Mouse (Mus musculus): ENCODE results near the gene Slc6a1. TPM values are rescaled to one million over a fixed set of nuclear protein-coding genes. Genes with fewer than 3 reads are reported as not detected.

Slc6a1 gene
- polyA plus RNA-seq, 1 experiment from 2014 or later: not detected

DNA sequence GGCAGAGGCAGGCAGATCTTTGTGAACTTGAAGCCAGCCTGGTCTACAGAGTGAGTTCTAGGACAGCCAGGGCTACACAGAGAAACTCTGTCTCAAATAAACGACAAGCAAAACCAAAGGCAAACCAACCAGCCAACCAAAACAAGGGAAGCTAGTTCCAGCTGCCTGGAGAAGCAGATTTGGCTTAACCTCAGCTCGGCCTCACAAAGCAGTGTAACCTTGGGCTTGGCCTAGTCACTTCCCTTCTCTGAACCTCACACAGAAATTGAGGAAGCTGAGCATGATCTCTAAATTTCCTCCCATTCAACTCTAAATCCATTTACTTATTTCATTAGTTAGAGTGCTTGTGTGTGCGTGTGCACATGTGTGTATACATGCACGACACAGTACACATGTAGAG, 79.9 kb downstream of the Slc6a1 start:
- no peaks in the 10 kb centered on the region for H3K4me1 ChIP-seq (ENCODE audit: control insufficient read depth, insufficient read depth, low read length)

DNA sequence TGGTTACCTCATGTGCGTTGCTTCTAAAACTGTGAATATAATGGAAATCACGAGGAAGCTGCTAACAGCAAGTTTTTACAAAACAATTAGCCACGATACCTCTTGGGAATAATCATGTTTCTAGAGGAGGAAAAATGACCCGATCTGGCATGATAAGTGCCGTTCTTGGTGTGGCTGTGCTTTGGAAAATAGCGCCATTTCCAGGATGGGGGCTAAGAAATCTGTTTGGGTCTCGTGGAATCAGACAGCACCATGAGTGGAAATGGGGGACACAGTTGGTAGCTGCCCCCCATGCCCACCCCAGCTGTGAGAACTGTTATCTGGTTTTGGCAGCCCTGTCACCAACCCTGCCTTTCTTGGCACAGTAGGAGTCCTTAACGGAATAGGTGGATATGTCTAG, 81.3 kb downstream of the Slc6a1 start:
- no peaks in the 10 kb centered on the region for H3K27me3 ChIP-seq (ENCODE audit: control insufficient read depth, insufficient read depth, low read length)
- H3K9ac ChIP-seq (ENCODE audit: low read length): no peak overlapping the region
- H3K9me3 ChIP-seq (replicated peaks; ENCODE audit: control insufficient read depth, low read length): no peaks in the 10 kb centered on the region
- no peak overlapping the region for H3K4me3 ChIP-seq (replicated peaks; ENCODE audit: low read length)
- WGBS: 82% methylated on average over 8 of the region's 8 CpGs
- no peak overlapping the region for H3K27ac ChIP-seq (ENCODE audit: low read length)
- H3K36me3 ChIP-seq (ENCODE audit: control insufficient read depth, insufficient read depth, low read length): no peaks in the 10 kb centered on the region
- no peak for ATAC-seq (ENCODE audit: insufficient read depth, low FRiP score)
- no peak overlapping the region for H3K4me2 ChIP-seq (ENCODE audit: low read depth, low read length)
- H3K4me1 ChIP-seq (ENCODE audit: control insufficient read depth, insufficient read depth, low read length): no peaks in the 10 kb centered on the region

More for the DNA sequence above, 79.9 kb downstream of the Slc6a1 start:
- H3K27me3 ChIP-seq (ENCODE audit: control insufficient read depth, insufficient read depth, low read length): no peaks in the 10 kb centered on the region
- H3K27ac ChIP-seq (ENCODE audit: low read length): no peak overlapping the region
- no peak for ATAC-seq (ENCODE audit: insufficient read depth, low FRiP score)
- WGBS: 69% methylated on average over 4 of the region's 4 CpGs
- H3K9me3 ChIP-seq (replicated peaks; ENCODE audit: control insufficient read depth, low read length): no peaks in the 10 kb centered on the region
- H3K4me2 ChIP-seq (ENCODE audit: low read depth, low read length): no peak overlapping the region
- no peak overlapping the region for H3K4me3 ChIP-seq (replicated peaks; ENCODE audit: low read length)
- H3K36me3 ChIP-seq (ENCODE audit: control insufficient read depth, insufficient read depth, low read length): no peaks in the 10 kb centered on the region
- H3K9ac ChIP-seq (ENCODE audit: low read length): no peak overlapping the region

DNA sequence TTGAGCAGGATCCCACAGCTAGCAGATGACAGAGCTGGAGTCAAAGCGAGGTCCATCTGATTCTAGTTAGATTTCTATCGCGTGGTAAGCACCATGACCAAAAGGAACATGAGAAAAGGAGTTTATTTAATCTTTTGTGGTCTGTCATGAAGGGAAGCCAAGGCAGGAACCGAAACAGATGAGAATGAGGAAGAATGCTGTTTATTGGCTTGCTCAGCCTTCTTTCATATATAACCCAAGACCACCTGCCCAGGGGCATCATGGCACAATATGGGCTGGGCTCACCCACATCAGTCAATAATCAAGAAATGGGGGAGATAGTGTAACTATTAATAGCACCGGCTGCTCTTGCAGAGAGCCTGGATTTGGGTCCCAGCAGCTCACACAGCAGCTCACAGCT, 82.3 kb downstream of the Slc6a1 start:
- no peaks in the 10 kb centered on the region for H3K36me3 ChIP-seq (ENCODE audit: control insufficient read depth, insufficient read depth, low read length)
- no peaks in the 10 kb centered on the region for H3K9me3 ChIP-seq (replicated peaks; ENCODE audit: control insufficient read depth, low read length)
- no peak for ATAC-seq (ENCODE audit: insufficient read depth, low FRiP score)
- no peak overlapping the region for H3K4me3 ChIP-seq (replicated peaks; ENCODE audit: low read length)
- no peak overlapping the region for H3K4me2 ChIP-seq (ENCODE audit: low read depth, low read length)
- no peak overlapping the region for H3K27ac ChIP-seq (ENCODE audit: low read length)
- no peaks in the 10 kb centered on the region for H3K27me3 ChIP-seq (ENCODE audit: control insufficient read depth, insufficient read depth, low read length)
- 68% methylated on average over 5 of the region's 5 CpGs for WGBS
- no peaks in the 10 kb centered on the region for H3K4me1 ChIP-seq (ENCODE audit: control insufficient read depth, insufficient read depth, low read length)
- no peak overlapping the region for H3K9ac ChIP-seq (ENCODE audit: low read length)

DNA sequence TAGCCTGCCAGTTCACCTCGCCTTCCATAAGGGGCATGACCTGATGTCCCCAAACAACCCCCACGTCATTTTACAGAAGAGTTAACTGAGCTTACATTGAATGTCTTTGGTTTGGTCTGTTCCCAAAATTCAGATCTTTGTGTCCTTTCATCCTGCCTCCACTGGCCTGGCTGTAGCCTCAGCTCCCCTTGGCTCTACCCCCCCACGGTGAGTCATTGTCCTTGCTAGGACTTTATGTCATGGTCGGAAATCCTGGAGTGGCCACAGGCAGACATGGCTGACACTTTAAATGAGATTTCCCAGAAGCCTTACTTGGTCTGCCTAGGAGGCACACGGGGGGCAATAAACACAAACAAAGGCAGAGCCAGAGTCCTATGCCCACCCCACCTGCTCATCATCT, 83.8 kb downstream of the Slc6a1 start:
- 61% methylated on average over 5 of the region's 5 CpGs for WGBS

More for the DNA sequence above, 83.8 kb downstream of the Slc6a1 start:
- Histone ChIP-seq H3K27me3 (ENCODE audit: control insufficient read depth, insufficient read depth, low read length) (no peaks in the 10 kb centered on the region), H3K4me3 (replicated peaks; ENCODE audit: low read length) (no peak overlapping the region), H3K36me3 (ENCODE audit: control insufficient read depth, insufficient read depth, low read length) (no peaks in the 10 kb centered on the region), H3K9ac (ENCODE audit: low read length) (no peak overlapping the region), H3K4me1 (ENCODE audit: control insufficient read depth, insufficient read depth, low read length) (no peaks in the 10 kb centered on the region), H3K4me2 (ENCODE audit: low read depth, low read length) (no peak overlapping the region), H3K27ac (ENCODE audit: low read length) (no peak overlapping the region), H3K9me3 (replicated peaks; ENCODE audit: control insufficient read depth, low read length) (no peaks in the 10 kb centered on the region)
- ATAC-seq (ENCODE audit: insufficient read depth, low FRiP score): no peak

Other genes with a start within 250 kb of the Slc6a1 start
- gene Atp2b2, start 240.0 kb upstream of the Slc6a1 start, polyA plus RNA-seq (2015; fragmentation: Nextera tagmentation; extraction: Ambion mirVana): 0.97 and 1.0 TPM in 2 replicates
- gene Slc6a11, start 151.4 kb upstream of the Slc6a1 start, polyA plus RNA-seq (2015; fragmentation: Nextera tagmentation; extraction: Ambion mirVana): 0.79 and 1.3 TPM in 2 replicates
- 0.07 and 0.19 TPM in 2 replicates for gene Hrh1, start 115.3 kb downstream of the Slc6a1 start, polyA plus RNA-seq (2015; fragmentation: Nextera tagmentation; extraction: Ambion mirVana)